Mouse (Mus musculus): ENCODE measurements at regions not wholly inside any gene's neighbourhood (a gene's known extent, or its start where the extent isn't known, plus 50 kb on each side); places are given as distances from the start of the nearest gene placed in this dataset.
"Not testable (repeated sequence)": the region's sequence is repeated elsewhere in the genome, so short reads cannot be mapped to it uniquely, and the experiment has no call there.

- DNase-seq (ENCODE audit: inconsistent age in 2 of 2, low spot score in 1 of 2) = no peak
Measured at GRCm38 (mm10) chr19:19777891-19778290, 612.9 kb downstream of the Anxa1 start.

- no peak for DNase-seq (ENCODE audit: inconsistent age in 2 of 2, low spot score in 1 of 2)
Measured at GRCm38 (mm10) chr19:19770990-19771389, 619.8 kb downstream of the Anxa1 start.

GRCm38 (mm10) chr19:19750069-19750599, 639.1 kb upstream of the Rorb start:
- not testable (repeated sequence) for DNase-seq (ENCODE audit: inconsistent age in 2 of 2, low spot score in 1 of 2)

GRCm38 (mm10) chr19:19747821-19748488, 637.0 kb upstream of the Rorb start:
- no peak for DNase-seq (ENCODE audit: inconsistent age in 2 of 2, low spot score in 1 of 2)

- no peak for DNase-seq (ENCODE audit: inconsistent age in 2 of 2, low spot score in 1 of 2)
Measured at GRCm38 (mm10) chr19:19719939-19720338, 608.9 kb upstream of the Rorb start.
